Mouse (Mus musculus): ENCODE results near the gene Rtkn.

The Rtkn gene

DNA sequence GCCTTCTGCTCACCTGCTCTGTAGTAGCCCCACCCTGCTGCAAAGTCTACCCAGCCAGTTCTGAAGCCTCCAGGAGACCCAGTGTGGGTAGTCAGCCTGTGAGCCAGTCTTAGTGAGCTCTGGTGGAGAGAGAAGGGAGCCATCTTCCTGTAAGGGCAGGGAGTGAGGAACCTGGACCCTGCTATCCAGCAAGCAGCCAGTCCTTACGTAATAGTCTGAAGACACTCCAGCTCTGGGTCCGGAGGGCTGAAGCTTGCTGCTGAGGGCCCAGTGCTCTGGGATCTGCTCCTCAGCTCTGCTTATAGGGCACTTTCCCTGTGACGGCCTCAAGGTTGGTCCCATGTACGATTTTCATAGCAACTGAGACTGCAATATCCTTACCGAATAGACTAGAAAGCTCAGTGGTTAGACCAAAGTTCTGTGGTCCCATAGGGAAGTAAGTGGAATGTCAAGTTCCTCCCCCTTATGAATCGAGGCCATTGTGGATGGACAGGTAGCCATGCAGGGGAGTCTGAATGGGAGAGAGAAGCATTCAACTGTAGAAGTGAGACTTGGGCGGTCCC lies at the start of gene Rtkn:
Rtkn (plus strand) TSS at position 513 of the 563 bp plus-strand sequence.
- DNase-seq: no peak

DNA sequence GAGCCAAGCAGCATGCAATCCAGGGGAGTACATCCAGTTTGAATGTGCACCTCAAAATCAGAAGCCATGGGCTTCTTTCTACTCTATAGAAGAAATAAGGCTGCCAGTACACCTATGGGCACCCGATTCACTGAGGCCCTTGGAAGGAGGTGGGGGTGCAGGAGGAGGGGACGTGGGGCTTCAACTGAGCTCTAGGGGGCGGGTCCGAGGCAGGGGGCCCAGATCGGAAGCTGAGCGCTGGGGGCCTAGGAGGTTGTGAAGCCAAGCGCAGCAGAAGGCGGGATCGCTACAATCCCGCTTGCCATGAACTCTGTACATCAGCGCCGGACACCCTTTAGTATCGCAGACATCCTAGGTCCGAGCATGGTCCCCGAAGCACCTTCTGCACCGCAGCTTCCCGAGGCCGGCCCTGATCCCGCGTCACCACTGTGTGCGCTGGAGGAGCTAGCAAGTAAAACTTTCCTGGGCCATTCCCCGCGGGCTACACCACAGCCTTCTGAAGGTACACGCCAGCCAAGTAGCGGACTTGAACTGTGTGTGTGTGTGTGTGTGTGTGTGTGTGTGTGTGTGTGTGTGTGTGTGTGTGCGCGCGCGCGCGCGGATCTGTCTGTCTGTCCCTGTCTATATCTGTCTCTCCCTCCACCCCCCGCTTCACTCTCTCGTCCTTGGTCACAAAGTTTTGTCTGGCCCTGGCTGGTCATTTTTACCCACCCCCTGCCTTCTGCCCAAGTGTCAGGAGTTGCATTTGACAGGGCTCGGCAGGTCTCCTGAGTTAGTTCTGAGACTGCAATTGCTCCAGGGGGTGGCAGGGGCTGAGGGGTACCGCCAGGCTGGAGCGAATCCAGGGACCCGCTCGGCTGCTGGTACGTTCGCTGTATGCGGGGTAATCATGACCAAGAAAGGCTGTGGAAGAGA lies 48.9 kb upstream of the Rtkn start, which contains the start of gene Lbx2:
Lbx2 (plus strand) TSS at position 247 of the 915 bp plus-strand sequence.
- DNase-seq: no peak

DNA sequence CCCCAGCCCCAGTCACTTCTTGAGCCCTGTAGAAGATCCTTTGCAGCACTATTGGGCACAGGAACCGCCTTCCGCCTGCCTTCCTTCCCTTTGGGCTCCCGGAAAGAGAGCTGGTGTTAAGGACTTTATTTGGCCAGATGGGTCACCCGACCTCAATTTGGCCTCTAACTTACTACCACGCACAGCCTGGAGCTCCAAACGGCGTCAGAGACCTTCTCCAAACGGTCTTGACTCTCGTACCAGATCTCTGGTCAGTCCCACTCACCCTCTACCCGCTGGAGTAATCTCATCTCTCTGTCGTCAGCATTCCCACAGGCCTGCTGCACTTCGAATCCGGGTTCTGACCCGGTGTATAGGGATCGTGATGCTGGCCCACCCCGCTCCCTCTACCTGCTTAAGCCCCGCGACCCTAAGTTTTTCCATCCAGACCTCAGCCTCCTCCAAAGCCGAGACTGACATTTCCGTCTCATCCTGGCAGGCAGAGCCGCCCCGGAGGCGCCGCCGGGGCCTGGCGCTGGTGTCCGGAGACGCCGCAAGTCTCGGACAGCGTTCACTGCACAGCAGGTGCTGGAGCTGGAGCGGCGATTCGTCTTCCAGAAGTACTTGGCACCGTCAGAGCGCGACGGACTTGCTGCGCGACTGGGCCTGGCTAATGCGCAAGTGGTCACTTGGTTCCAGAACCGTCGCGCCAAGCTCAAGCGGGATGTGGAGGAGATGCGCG lies 47.9 kb upstream of the Rtkn start:
- DNase-seq: no peak

GRCm38 (mm10) chr6:83087926-83088260 lies 47.4 kb upstream of the Rtkn start:
- DNase-seq: no peak

GRCm38 (mm10) chr6:83092416-83093127 lies 42.7 kb upstream of the Rtkn start:
- no peak for DNase-seq

DNA sequence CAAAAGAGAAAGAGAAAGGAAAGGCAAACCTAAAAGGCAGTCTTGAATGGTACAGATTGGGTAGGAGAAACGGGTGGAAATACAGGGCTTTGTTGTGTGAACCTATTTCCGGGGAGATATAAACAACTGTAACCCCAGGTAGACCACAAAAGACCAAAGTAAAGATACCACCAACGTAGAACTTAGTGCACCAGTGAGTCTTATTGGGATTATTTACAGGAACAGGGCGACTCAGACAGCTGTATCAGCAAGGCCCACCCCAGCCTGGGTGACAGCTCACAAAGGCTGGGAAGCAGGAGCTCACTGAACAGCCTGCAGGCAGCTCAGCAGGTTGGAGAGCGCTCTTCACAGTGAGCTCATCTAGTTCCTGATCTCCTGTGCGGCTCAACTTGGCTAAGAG lies 39.3 kb upstream of the Rtkn start:
- DNase-seq: no peak

- DNase-seq: no peak
These were observed 36.9 kb upstream of the Rtkn start for GRCm38 (mm10) chr6:83098411-83098810.

DNA sequence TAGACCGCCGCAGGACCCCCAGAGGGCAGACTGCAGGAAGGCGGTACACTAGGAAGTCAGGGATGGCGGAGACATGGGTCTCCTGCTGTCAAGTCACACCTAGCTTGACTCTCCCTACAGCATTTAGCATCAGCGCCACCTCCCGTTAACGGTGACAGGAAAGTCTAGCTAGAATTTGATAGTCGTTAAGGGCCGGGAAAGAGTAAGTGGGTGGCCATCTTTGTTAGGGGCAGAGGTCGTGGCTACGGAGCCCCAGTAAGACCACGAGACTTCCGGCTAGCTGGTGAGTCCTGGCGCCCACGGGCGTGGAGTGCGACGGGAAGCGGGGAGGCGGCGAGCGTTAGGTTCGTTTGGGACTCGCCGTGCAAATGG lies 34.0 kb upstream of the Rtkn start, which contains the start of the genes Ccdc142 and Gm42688:
Ccdc142 (plus strand) TSS at position 286 of the 372 bp plus-strand sequence.
Gm42688 (plus strand) TSS at position 302 of the 372 bp plus-strand sequence.
- DNase-seq: peak; percentile 87

- DNase-seq: peak; percentile 54
These were observed 33.3 kb upstream of the Rtkn start for GRCm38 (mm10) chr6:83101688-83102556.

- no peak for DNase-seq
These were observed 32.1 kb upstream of the Rtkn start for GRCm38 (mm10) chr6:83103130-83103650.

- DNase-seq: no peak
These were observed 31.1 kb upstream of the Rtkn start for GRCm38 (mm10) chr6:83104158-83104557.

DNA sequence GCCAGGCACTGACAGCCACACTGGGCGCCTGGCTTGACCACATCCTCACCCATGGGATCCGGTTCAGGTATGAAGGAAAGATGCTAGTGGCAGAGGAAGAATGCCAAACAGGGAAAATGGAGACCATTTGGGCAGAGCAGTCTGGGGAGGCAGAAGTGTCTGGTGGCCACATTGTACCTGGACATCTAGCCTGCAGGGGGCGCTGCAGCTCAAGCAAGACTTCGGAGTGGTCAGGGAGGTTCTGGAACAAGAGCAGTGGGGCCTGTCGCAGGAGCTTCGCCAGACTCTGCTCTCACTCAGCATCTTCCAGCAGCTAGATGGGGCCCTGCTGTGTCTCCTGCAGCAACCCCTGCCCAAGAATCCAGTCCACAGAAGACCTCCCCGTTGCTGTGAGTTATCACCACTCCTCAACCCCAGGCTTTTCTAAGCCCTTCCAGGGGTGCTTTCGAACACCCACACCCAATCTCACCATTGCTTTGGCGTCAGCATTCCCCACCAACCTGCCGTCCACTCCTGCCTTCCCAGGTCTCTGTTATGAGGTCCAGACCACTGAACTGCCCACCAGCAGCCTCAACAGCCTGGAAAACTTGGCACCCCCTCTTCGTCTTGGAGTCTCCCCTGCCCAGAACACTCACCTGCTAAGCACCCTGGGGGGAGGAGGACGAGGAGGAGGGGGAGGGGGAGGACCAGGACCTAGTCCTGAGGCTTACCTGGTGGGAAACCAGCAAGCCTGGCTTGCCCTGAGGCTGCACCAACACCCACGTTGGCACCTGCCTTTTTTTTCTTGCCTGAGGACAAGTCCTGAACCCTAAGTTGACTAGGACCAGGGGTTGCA lies 27.5 kb upstream of the Rtkn start:
- peak; percentile 66 for DNase-seq

GRCm38 (mm10) chr6:83108762-83109668 lies 26.2 kb upstream of the Rtkn start, which contains the start of gene Mrpl53:
Gene Mrpl53, plus strand, starts transcription at chr6:83109040.
- peak; percentile 76 for DNase-seq

- no peak for DNase-seq
These were observed 23.6 kb upstream of the Rtkn start for GRCm38 (mm10) chr6:83111510-83112136.

DNA sequence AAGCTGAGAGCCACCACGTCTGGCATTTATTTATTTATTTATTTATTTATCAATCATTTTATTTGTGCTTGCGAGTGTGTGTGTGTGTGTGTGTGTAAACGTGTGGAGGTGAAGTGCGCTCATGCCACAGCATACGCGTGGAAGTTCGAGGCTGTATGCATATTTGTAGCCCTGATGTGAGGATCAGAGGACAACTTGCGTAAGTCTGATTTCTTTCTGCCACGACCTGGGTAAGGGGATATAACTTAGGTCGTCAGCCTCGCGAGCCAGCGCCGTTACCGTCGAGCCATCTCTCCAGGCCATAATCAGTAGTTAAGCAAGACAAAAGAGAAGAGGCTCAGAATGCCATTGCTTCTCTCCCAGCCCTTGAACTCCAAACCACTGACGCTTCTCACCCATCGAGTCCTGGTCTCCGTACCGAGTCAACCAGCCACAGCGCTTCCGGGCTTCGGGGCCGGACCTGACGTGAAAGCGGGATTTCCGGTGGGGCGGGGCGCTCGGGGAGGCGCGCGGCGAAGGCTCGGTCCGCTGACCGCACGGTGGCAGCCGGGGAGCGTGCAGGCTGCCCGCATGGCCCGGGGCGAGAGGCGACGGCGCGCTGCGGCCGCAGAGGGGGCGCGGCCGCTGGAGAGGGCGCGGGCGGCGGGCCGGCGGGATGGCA lies 20.1 kb upstream of the Rtkn start, which contains the start of gene Mogs:
Mogs (plus strand) TSS at position 486 of the 661 bp plus-strand sequence.
- peak; percentile 88 for DNase-seq

DNA sequence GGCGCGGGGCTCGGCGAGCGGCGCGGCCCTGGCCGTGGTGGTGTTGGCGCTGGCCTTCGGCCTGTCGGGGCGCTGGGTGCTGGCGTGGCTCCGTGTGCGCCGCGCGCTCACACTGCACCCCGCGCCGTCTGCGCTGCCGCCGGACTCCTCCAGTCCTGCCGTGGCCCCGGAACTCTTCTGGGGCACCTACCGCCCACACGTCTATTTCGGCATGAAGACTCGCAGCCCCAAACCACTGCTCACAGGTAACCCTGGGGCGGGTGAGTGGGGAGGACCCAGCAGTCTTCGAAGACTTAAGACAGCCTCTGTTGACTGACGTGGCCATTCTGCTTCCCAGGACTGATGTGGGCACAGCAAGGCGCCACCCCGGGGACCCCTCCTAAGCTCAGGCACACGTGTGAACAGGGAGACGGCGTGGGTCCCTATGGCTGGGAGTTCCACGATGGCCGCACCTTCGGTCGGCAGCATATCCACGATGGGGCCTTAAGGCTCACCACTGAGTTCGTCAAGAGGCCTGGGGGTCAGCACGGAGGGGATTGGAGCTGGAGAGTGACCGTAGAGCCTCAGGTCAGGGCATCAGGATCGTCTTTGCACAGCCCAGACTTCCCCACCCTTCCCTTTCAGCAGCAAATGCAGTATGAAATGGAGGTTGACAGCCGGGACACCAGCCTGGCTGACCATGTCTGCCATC lies 19.4 kb upstream of the Rtkn start:
- no peak for DNase-seq

- no peak for DNase-seq
These were observed 18.7 kb upstream of the Rtkn start for GRCm38 (mm10) chr6:83116373-83117164.

Data from cerebellum, adult 11 months (tissue).